Mouse (Mus musculus) brain, embryonic 14.5 days (tissue): ENCODE measurements around the gene Rtn4ip1. TPM values are rescaled to one million over a fixed set of nuclear protein-coding genes. Genes with fewer than 3 reads are reported as not detected.
"Not testable (repeated sequence)": the region's sequence is repeated elsewhere in the genome, so short reads cannot be mapped to it uniquely, and the experiment has no call there.

Experiments
- DNase-seq: peaks from one replicate; pipeline ENCODE4 v3.0.0-alpha.2; 2011; ENCODE audit warnings: low read depth
- CTCF ChIP-seq: fragments of 200-500 bp; IDR thresholded peaks from 2 replicates; pipeline ENCODE4 v1.5.1; 2012; ENCODE audit warnings: inconsistent platforms, mild to moderate bottlenecking, moderate library complexity, borderline replicate concordance; ENCODE audit not compliant: insufficient read depth, insufficient read length; ENCODE audit errors: extremely low read depth
- POLR2A ChIP-seq: fragments of 200-500 bp; IDR thresholded peaks from 2 replicates; pipeline ENCODE4 v1.6.1; 2012; ENCODE audit warnings: mild to moderate bottlenecking, inconsistent platforms, borderline replicate concordance; ENCODE audit not compliant: poor library complexity, insufficient read depth, insufficient read length, severe bottlenecking; ENCODE audit errors: extremely low read depth
- polyA plus RNA-seq: library from polyadenylated mRNA; depleted of rRNA; stranded (reverse); fragments of >200 nt; gene quantifications from 2 replicates; pipeline ENCODE4 v1.2.3, GENCODE M21; 2012

The Rtn4ip1 gene
- polyA plus RNA-seq, 1 experiment = 12.1 TPM

GRCm38 (mm10) chr10:43943736-43944135 lies 42.1 kb downstream of the Rtn4ip1 start:
- no peak for DNase-seq
- TF ChIP-seq CTCF (no peak), POLR2A (no peak)

DNA sequence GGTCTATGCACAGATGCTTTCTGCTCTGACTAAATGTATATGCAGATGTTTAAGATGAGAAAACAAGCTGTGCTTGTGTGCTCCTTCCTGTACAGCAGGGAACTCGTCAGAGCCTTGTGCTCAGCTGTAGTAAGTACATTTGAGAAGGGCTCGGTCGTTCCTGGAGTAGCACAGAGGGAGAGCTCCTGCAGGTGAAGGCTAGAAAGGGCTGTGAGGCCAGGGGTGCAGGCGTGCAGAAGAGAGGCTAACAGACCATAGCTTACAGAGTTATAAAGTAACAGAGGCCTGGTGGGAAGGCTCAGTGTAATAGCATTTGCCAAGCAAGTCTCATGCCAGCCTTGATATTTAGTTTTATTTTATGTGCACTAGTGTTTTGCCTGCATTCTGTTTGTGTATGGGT lies 43.8 kb downstream of the Rtn4ip1 start:
- TF ChIP-seq CTCF (no peak), POLR2A (no peak)
- DNase-seq = no peak

- no peak for TF ChIP-seq POLR2A
- TF ChIP-seq CTCF = peak; percentile 95
- DNase-seq = peak; percentile 88
Observed at GRCm38 (mm10) chr10:43953942-43954341, 52.3 kb downstream of the Rtn4ip1 start.

DNA sequence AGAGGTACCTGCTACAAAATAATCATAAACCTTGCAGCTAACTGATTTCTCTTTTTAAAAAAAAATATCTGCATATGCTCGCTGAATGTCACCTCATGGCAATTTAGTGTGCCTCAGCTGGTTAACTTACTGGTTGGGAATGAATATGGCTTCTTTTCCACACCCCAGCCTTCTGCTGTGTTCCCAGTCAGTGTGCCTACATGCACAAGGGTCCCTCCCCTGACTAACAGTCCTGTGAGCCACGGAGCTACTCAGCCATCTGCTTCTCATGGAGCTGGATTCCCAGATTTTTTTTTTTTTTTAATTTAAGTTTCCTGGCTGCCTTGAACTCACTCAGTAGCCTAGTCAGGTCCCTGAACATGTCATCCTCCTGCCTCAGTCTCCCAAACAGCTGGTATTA lies 63.3 kb downstream of the Rtn4ip1 start:
- DNase-seq = peak; percentile 60
- TF ChIP-seq CTCF (no peak), POLR2A (no peak)

- DNase-seq = peak; percentile 26
- no peak for TF ChIP-seq CTCF
- no peak for TF ChIP-seq POLR2A
Observed at GRCm38 (mm10) chr10:43973244-43973643, 71.6 kb downstream of the Rtn4ip1 start.

DNA sequence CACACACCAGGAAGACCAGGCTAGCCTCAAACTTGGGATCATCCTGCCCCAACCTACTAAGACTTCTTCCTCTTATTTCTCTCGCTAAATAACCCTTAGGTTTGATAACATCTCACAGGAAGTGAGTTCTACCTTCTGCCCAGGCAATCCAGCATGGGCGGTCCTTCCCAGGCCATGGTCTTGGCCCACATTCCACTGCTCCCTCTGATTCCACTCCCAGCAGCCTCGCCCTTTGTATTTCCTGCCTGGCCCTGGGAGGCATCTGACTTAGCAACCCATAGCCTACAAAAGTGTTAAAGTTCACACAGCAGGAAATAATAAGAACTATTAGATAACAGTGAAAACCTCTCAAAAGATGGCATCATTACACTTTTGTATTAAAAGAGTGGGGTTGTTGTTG lies 75.7 kb downstream of the Rtn4ip1 start:
- TF ChIP-seq POLR2A (no peak), CTCF (no peak)
- DNase-seq = no peak

GRCm38 (mm10) chr10:43980080-43980479 lies 78.5 kb downstream of the Rtn4ip1 start:
- DNase-seq = no peak
- TF ChIP-seq CTCF (no peak), POLR2A (no peak)

GRCm38 (mm10) chr10:43980742-43981141 lies 79.1 kb downstream of the Rtn4ip1 start:
- DNase-seq = not testable (repeated sequence)

DNA sequence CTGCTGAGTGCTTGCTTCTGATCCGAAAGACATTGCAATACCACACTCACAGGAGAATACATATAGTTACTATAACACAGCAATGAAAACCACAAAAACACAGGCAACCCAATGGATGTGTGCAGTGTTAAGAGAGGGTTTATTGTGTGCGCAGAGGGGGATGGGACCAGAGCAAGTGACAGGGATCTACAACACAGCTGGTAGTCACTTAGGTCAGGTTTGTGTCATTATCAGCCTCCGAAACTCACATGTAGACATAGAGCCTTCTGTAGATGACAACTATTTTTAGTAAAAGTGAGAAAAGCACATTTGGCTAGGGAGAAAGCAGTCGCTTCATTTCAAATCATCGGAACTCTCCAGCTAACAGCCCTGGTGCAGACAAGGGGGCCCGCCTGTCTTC lies 80.9 kb downstream of the Rtn4ip1 start:
- no peak for DNase-seq

DNA sequence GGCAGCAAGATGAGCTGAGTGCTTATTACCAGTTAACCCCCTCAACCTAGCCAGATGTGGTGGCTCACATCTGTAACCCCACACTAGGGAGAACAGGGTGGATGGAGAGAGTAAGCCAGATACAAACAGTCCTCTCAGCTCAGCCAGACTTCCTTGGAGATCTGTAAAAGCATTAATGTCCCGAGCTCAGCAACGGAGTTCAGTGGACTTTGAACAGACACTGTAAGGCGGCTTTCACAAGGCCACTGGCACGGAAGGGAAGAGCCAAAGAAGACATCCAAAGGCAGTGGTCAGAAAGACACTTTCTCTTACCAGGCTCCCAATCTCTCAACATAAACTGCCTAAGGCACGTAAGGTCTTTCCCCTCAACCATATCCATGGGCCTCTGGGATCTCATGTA lies 81.6 kb downstream of the Rtn4ip1 start:
- TF ChIP-seq CTCF = no peak
- no peak for TF ChIP-seq POLR2A
- no peak for DNase-seq

More for the DNA sequence above, 80.9 kb downstream of the Rtn4ip1 start:
- TF ChIP-seq POLR2A (no peak), CTCF (no peak)

DNA sequence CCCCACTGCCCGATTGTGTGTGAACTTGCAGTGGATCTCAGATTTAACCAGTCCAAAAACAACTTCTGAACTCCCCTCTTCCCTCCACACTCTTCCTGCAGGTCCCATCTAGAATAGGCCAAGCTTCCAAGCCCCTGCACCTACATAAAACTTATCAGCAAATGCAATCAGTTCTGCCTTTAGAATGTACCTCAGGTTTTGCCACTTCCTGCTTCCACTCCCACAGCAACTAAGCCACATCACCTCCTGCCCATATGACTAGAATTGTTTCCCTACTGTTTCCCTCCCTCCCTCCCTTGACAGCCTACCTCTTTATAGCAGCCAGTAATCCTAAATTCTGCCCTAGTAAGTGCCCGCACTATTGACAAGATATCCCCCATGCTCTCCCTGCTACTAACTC lies 82.3 kb downstream of the Rtn4ip1 start:
- TF ChIP-seq CTCF (no peak), POLR2A (no peak)
- DNase-seq = no peak

GRCm38 (mm10) chr10:43991268-43991667 lies 89.7 kb downstream of the Rtn4ip1 start:
- TF ChIP-seq POLR2A (no peak), CTCF (peak; percentile 36; the same call in 1 of the 2 replicates)
- no peak for DNase-seq

DNA sequence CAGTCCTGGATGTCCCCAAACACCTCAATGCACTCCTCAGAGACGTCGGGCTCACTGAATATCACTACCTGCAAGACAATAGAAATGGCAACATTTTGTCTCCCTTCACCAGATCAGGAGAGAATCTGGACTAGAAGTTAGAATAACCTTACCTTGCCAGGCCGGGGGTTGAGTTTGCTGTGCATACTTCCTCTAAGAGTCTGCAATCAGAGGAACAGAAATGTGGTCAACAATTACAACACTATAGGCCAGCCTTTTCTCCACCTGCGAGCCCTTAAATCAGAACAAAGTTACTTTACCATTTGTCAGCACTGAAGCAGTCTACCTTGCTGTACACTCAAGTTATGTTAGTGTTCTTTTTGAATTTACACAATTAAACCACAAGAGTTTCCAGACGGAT lies 90.9 kb downstream of the Rtn4ip1 start:
- DNase-seq = no peak
- TF ChIP-seq CTCF (no peak), POLR2A (no peak)

DNA sequence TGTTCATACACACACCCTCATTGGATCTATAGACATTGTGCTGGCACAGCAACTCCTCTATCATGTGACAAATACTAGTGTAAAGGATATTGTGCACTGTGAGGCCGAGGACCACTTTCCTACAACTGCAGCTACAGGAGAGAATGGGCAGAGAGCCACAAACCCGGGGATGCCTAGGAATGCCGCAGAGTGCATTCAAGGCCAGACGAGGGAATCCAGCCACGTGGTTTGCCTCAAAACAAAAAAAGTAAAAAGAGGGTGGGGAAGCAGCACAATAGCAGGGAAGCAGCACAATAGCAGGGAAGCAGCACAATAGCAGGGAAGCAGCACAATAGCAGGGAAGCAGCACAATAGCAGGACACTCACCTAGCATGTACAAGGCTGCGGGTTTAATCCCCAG lies 91.6 kb downstream of the Rtn4ip1 start:
- TF ChIP-seq POLR2A (no peak), CTCF (no peak)

More for the DNA sequence above, 91.6 kb downstream of the Rtn4ip1 start:
- no peak for DNase-seq
